Mouse (Mus musculus): Measurements from ENCODE around the gene Acat1.
A peak's percentile ranks its signal among the peaks of the same experiment; 100 is the strongest.

The Acat1 gene

GRCm38 (mm10) chr9:53609968-53610781 is at the start of gene Acat1:
Gene Acat1 (minus strand): TSS chr9:53610382.
- DNase-seq (ENCODE audit: low read depth, low spot score), result peak; percentile 94

GRCm38 (mm10) chr9:53634796-53635195 is 24.6 kb upstream of the Acat1 start:
- DNase-seq (ENCODE audit: low read depth, low spot score), result no peak

GRCm38 (mm10) chr9:53615246-53615645 is 5.1 kb upstream of the Acat1 start:
- no peak for DNase-seq (ENCODE audit: low read depth, low spot score)

- no peak for DNase-seq (ENCODE audit: low read depth, low spot score)
Observed at GRCm38 (mm10) chr9:53614286-53614685, 4.1 kb upstream of the Acat1 start.

GRCm38 (mm10) chr9:53609306-53609967 is 745 bp downstream of the Acat1 start:
- no peak for DNase-seq (ENCODE audit: low read depth, low spot score)

GRCm38 (mm10) chr9:53607816-53608215 is 2.4 kb downstream of the Acat1 start:
- DNase-seq (ENCODE audit: low read depth, low spot score), result no peak

GRCm38 (mm10) chr9:53607192-53607591 is 3.0 kb downstream of the Acat1 start:
- DNase-seq (ENCODE audit: low read depth, low spot score), result no peak

GRCm38 (mm10) chr9:53604954-53605353 is 5.2 kb downstream of the Acat1 start:
- no peak for DNase-seq (ENCODE audit: low read depth, low spot score)

- DNase-seq (ENCODE audit: low read depth, low spot score), result no peak
Observed at GRCm38 (mm10) chr9:53603849-53604248, 6.3 kb downstream of the Acat1 start.

- DNase-seq (ENCODE audit: low read depth, low spot score), result peak; percentile 31
Observed at GRCm38 (mm10) chr9:53603384-53603783, 6.8 kb downstream of the Acat1 start.

- DNase-seq (ENCODE audit: low read depth, low spot score), result no peak
Observed at GRCm38 (mm10) chr9:53601541-53601940, 8.6 kb downstream of the Acat1 start.

GRCm38 (mm10) chr9:53598631-53599030 is 11.6 kb downstream of the Acat1 start:
- DNase-seq (ENCODE audit: low read depth, low spot score), result no peak

GRCm38 (mm10) chr9:53596971-53597600 is 13.1 kb downstream of the Acat1 start:
- DNase-seq (ENCODE audit: low read depth, low spot score), result no peak

- peak; percentile 71 for DNase-seq (ENCODE audit: low read depth, low spot score)
Observed at GRCm38 (mm10) chr9:53594764-53595163, 15.4 kb downstream of the Acat1 start.

GRCm38 (mm10) chr9:53581870-53582269 is 28.3 kb downstream of the Acat1 start:
- no peak for DNase-seq (ENCODE audit: low read depth, low spot score)

- no peak for DNase-seq (ENCODE audit: low read depth, low spot score)
Observed at GRCm38 (mm10) chr9:53575721-53576120, 34.5 kb downstream of the Acat1 start.

GRCm38 (mm10) chr9:53572516-53573307 is 37.5 kb downstream of the Acat1 start:
- peak; percentile 42 for DNase-seq (ENCODE audit: low read depth, low spot score)

GRCm38 (mm10) chr9:53570662-53571061 is 39.5 kb downstream of the Acat1 start:
- DNase-seq (ENCODE audit: low read depth, low spot score), result no peak

- peak; percentile 3 for DNase-seq (ENCODE audit: low read depth, low spot score)
Observed at GRCm38 (mm10) chr9:53537336-53537965, 72.7 kb downstream of the Acat1 start.

GRCm38 (mm10) chr9:53536558-53537320 is 73.4 kb downstream of the Acat1 start, which contains the start of the genes Atm and Npat:
Gene Atm (minus strand): TSS chr9:53536740.
Gene Npat (plus strand): TSS chr9:53537047.
- peak; percentile 100 for DNase-seq (ENCODE audit: low read depth, low spot score)

Measured in skeletal muscle tissue, adult 2 months (tissue).